Mouse (Mus musculus): ENCODE data around the gene Pm20d1.
"Not testable (repeated sequence)": the region's sequence is repeated elsewhere in the genome, so short reads cannot be mapped to it uniquely, and the experiment has no call there.

Pm20d1 gene

DNA sequence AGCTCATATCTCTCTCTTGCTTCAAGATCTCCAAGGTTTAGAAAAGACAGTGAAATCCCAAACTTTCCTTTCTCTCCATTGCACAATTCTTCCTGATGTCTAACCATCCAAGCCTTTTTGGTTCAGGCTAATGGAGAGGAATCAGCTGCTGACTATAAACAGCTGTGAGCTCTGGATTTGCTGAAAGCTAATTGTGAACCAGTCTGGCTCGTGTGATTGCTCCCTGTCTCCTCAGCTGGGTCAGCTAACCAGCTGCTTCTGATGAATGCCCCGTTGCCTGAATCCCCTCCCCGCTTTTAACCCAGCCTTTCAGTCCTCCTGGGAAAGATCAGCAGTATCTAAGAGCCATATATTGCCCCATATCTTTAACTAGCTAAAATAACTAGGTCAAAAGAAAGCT, 2.6 kb upstream of the Pm20d1 start:
- DNase-seq (ENCODE audit: low spot score): no peak

- DNase-seq (ENCODE audit: low spot score): no peak
These were observed 2.0 kb upstream of the Pm20d1 start for GRCm38 (mm10) chr1:131795171-131795570.

- DNase-seq (ENCODE audit: low spot score): no peak
These were observed 2.8 kb downstream of the Pm20d1 start for GRCm38 (mm10) chr1:131800001-131800400.

- DNase-seq (ENCODE audit: low spot score): no peak
These were observed 3.9 kb downstream of the Pm20d1 start for GRCm38 (mm10) chr1:131801071-131801470.

GRCm38 (mm10) chr1:131802652-131803051, 5.5 kb downstream of the Pm20d1 start:
- no peak for DNase-seq (ENCODE audit: low spot score)

GRCm38 (mm10) chr1:131804166-131804565, 7.0 kb downstream of the Pm20d1 start:
- DNase-seq (ENCODE audit: low spot score): no peak

DNA sequence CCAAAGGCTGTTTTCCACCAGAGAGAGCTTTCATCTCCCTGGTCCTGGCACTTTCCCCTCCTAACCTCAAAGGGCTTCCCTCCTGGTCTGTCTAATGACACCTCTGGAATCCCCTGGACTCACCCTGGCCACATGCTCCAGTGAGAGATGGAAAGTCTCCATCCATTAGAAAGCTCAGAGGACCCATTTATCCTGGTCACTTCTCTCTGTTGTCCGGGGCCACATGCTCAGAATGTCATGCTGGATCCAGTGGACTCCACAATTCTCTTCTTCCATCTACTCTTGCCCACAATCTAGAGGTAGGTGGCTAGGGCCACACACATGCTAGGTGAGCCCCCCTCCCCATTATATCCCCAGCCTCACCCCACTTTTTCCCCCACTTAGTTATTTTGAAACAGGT, 11.8 kb downstream of the Pm20d1 start:
- DNase-seq (ENCODE audit: low spot score): no peak

DNA sequence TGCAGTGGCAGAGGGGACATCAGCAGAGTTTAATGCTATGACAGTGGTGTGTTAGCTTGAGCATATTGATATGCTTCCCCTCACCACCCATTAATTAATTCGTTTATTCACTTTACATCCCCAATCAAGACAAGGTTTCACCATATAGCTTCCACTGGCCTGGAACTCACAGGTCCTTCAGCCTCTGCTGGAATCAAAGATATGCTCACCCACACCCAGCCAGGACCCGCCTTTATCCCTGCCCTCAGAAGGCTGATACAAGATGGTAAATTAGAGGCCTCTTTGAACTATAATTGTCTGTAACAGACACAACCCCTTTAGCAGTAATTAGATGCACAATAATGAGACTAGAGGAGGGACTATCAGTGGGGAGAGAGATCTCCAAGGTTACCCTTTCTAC, 12.5 kb downstream of the Pm20d1 start:
- no peak for DNase-seq (ENCODE audit: low spot score)

- DNase-seq (ENCODE audit: low spot score): no peak
These were observed 14.2 kb downstream of the Pm20d1 start for GRCm38 (mm10) chr1:131811393-131811792.

GRCm38 (mm10) chr1:131812006-131812405, 14.8 kb downstream of the Pm20d1 start:
- no peak for DNase-seq (ENCODE audit: low spot score)

GRCm38 (mm10) chr1:131812631-131813295, 15.6 kb downstream of the Pm20d1 start:
- no peak for DNase-seq (ENCODE audit: low spot score)

DNA sequence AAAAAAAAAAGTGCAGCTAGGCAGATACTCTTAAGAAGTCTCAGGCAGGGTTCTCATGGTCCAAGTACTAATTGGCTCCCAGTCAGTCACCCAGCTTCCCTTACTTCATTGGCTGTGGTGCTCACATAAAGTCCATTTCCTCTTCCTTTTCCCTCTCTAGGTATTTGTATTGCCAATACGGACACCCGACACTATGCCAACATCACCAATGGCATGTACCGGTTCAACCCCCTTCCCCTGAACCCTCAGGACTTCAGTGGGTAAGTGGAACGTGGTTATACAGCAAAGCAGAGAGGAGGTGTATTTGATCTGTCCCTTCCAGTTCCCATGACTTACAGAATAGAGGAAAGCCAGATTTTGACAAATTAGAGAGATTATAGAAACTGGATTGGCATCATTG, 16.6 kb downstream of the Pm20d1 start:
- no peak for DNase-seq (ENCODE audit: low spot score)

GRCm38 (mm10) chr1:131814191-131814590, 17.0 kb downstream of the Pm20d1 start:
- no peak for DNase-seq (ENCODE audit: low spot score)

GRCm38 (mm10) chr1:131816886-131817285, 19.7 kb downstream of the Pm20d1 start:
- no peak for DNase-seq (ENCODE audit: low spot score)

DNA sequence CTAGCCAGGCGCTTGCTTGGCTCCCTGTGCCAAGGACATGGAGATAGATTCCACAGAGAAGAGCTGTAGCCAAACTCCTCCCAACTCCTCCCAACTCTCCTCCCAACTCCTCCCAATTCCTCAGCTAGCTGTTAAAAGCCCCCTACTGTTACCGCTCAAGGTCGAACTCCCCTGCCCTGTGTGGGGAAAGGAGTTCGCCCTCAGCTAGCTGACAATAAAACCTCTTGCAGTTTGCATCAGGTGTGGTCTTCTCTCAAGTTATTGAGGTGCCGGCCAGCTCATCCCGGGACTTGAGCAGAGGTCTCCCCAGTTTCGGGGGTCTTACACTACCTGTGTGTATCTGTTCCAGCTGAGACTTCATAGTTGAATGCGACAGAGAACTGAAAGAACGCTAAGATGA, 23.2 kb downstream of the Pm20d1 start:
- DNase-seq (ENCODE audit: low spot score): not testable (repeated sequence)

GRCm38 (mm10) chr1:131820887-131821328, 23.7 kb downstream of the Pm20d1 start:
- no peak for DNase-seq (ENCODE audit: low spot score)

DNA sequence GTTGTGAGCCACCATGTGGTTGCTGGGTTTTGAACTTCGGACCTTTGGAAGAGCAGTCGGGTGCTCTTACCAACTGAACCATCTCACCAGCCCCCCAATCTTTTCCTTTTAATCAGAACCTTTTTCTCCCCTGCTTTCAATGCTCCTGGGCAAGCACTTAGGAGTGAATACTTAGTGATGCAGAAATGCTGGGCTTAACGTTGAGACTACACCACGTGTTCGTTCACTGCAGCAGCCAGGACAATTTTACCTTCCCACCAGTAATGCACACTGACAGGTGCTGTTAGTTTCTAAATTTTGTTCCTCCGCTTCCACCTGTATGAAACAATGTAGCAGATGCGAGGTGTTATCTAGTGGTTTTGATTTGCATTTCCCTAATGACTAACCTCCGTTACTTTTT, 25.1 kb downstream of the Pm20d1 start:
- DNase-seq (ENCODE audit: low spot score): no peak

DNA sequence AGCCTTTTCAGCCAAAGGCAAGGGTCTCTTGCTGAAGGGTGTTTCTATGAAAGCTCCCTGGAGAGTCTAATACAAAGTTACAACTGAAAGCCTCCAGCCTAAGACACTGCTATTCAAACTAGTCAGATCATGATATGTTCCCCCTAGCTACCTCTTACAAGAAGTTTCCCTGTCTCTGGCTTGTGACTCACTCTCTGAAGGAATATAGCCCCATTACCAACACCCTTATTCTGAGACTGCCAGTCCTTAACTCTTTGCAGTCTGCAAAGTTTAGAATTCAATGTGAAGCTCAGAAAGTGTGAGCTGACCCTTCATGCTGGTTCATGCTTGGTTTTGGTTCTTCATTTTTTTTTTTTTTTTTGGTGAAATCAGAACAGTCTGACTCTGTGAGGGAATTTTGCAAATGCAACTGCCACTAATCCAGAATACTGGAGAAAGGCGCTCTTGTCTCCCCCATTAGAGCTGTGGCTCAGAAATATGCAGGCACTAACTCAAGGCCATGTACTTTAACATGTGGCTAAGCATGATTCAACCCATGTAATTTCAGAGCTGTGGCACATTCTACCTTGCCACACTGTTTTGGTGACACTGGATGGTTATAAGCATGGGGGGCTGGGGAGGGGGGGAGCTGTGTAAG, 25.8 kb downstream of the Pm20d1 start:
- no peak for DNase-seq (ENCODE audit: low spot score)

DNA sequence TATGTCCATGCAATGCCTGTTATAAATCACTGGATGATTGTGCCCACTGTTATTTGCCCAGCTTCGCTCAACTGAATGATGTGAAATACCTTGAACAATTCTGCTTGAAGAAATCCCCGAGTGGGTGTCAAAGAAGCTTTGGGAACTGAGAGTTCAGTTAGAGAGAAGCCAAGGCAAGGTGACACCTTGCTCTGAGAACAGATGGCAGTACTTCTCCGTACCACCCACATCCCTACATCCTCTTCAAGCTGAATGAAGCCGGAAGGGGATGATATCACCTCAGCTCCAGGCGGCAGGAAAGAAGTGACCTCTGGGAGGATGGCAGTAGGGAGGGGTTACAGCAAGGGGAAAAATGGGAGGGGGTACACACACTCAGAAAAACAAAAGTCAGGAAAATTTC, 26.4 kb downstream of the Pm20d1 start:
- peak; percentile 46 for DNase-seq (ENCODE audit: low spot score)

DNA sequence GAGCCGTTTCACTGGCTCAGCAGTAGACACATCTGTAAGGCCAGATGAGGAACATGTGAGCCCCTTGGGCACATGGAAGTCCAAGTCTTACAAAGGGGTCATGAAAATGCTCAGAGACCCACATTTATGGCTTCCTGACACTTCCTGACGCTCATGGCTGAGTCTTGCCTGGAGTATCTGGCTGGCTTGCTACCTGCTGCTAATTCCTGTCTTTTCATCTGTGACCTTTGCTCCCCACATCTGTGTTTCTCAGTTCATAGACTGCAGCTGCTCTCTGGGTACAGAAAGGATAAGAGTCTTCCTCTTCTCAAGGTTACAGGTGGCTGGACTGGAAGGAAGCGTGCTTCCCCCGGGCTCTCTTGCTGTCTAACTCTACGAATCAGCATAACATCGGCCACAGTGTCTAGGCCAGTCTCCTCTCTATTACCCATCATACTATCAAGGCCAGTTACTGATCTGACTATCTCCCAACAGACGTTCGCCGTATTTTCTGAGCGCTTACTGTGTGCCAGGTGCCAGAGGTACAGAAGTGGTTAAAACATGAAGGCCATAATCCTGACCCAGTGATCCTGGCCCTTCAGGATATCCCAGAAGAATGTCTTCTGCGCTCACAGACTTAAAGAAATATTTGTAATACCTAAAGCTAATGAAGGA, 27.5 kb downstream of the Pm20d1 start:
- DNase-seq (ENCODE audit: low spot score): no peak

DNA sequence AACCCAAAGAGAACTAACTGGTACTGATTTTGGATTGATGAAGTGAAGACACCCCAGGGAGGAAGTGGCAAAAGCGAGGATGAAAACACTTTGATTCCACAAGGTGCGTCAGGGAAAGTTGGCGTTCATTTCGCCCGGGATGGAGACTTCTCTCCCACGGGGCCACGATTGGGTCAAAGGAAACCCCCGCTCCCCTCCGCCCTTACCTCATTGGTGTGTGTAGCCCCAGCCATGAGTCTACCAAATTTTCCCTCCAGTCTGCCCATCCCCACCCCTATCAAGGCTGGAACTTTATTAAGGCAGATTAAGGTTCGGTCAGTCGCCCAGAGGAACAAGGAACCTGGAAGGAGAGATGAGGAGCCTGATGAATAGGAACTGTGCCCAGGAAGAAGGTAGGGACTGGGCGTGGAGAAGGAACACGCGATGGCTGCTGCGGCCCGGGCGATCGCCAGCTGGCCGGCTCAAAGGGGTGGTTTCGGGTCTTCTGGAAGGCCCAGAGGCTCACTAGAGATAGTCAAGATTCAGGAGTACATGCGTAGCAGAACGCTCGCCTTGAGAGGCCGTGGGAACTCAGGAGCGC, 30.1 kb downstream of the Pm20d1 start, which contains the start of gene Slc41a1:
Gene Slc41a1 (plus strand): TSS at position 287 of the 580 bp plus-strand sequence.
- no peak for DNase-seq (ENCODE audit: low spot score)

DNA sequence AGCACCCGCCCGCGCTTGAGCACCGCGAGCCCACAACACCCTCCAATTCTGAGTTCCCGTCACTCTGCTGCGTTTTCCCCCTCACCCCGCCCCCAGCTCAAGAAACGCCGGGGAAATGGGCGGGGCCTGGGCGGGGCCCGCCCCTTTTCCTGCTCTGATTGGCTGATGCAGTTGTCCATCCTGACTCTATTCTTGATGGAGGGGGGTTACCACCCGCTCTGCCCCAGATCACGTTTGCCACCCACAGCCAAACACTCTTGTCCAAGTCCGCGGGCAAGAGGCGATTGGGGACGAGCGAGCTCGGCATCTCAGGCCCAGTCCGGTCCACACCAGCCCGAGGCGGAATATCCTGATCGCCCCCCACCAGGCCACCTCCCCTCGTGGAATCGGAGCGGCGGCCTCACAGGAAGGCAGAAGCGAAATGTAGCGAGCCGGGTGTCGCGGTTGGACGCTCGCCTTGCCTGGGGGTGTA, 30.6 kb downstream of the Pm20d1 start:
- DNase-seq (ENCODE audit: low spot score): peak; percentile 84
